Mouse (Mus musculus): Measurements from ENCODE around the gene Etv6.

GRCm38 (mm10) chr6:134190597-134191278 lies 155.2 kb downstream of the Etv6 start:
- no peak for TF ChIP-seq CTCF (conservative IDR thresholded peaks at IDR 0.05; ENCODE audit: low read length)
- no peak for TF ChIP-seq NANOG (IDR thresholded peaks at IDR 0.05; ENCODE audit: borderline replicate concordance, low read length)
- no peak for TF ChIP-seq POU5F1 (IDR thresholded peaks at IDR 0.05; ENCODE audit: borderline replicate concordance, low read length)
